Mouse (Mus musculus) liver, adult 2 months (tissue): ENCODE measurements around the gene Ero1lb.
"Not testable (repeated sequence)": the region's sequence is repeated elsewhere in the genome, so short reads cannot be mapped to it uniquely, and the experiment has no call there.

Experiments used
- CTCF ChIP-seq: fragments of 200-500 bp; IDR thresholded peaks from 2 replicates; pipeline ENCODE4 v1.5.1; 2011; ENCODE audit warnings: low read depth, low read length, control low read depth
- POLR2A ChIP-seq: fragments of 200-500 bp; IDR thresholded peaks from 2 replicates; pipeline ENCODE4 v1.6.1; 2011; ENCODE audit warnings: low read length, control low read depth; ENCODE audit not compliant: insufficient read depth; ENCODE audit errors: extremely low read depth

DNA sequence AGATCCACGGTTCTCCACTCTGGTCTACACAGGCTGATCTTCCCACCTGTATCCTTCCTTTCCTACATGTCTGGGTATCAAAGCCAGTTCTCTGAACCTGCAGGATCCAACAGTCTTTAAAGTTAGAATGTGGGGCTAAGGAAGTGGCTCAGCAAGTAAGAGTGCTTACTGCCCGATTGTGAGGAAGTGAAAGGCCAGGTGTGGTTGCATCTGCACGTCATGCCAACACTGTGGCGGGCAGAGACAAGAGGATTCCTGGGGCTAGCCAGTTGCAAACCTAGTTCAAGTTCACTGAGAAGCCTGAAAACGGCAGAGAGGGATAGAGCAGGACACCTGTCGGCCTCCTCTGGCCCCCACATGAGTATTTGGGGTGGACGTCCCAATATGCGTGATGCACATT lies 62.1 kb downstream of the Ero1lb start:
- not testable (repeated sequence) for TF ChIP-seq CTCF, POLR2A
